Mouse (Mus musculus) small intestine, adult 2 months (tissue): ENCODE measurements around the gene Il33. TPM values are rescaled to one million over a fixed set of nuclear protein-coding genes. Genes with fewer than 3 reads are reported as not detected.

ENCODE experiments used
- H3K27ac ChIP-seq: fragments of 200-500 bp; 2 replicates; pipeline ENCODE4 v1.5.1; 2012; ENCODE audit warnings: low read depth, low read length, control low read depth, inconsistent platforms; ENCODE audit not compliant: insufficient read depth
- H3K27me3 ChIP-seq: fragments of 200-500 bp; 2 replicates; pipeline ENCODE4 v1.6.1; 2012; ENCODE audit warnings: mild to moderate bottlenecking, moderate library complexity, low read length, inconsistent platforms; ENCODE audit not compliant: control insufficient read depth, insufficient read depth
- H3K36me3 ChIP-seq: fragments of 200-500 bp; 2 replicates; pipeline ENCODE4 v1.6.1; 2012; ENCODE audit warnings: mild to moderate bottlenecking, low read length, control low read depth, inconsistent platforms; ENCODE audit not compliant: control insufficient read depth, insufficient read depth
- H3K4me1 ChIP-seq: fragments of 200-500 bp; 2 replicates; pipeline ENCODE4 v1.6.1; 2012; ENCODE audit warnings: low read length, inconsistent platforms, mixed read lengths; ENCODE audit not compliant: control insufficient read depth, insufficient read depth, insufficient read length
- H3K4me3 ChIP-seq: fragments of 200-500 bp; 2 replicates; pipeline ENCODE4 v1.5.1; 2012; ENCODE audit warnings: low read depth, mild to moderate bottlenecking, control low read depth, inconsistent platforms, low read length, moderate library complexity
- CTCF ChIP-seq: fragments of 200-500 bp; IDR thresholded peaks from 2 replicates; pipeline ENCODE4 v1.5.1; 2012; ENCODE audit warnings: low read depth, mild to moderate bottlenecking, control low read depth, inconsistent platforms, low read length, moderate library complexity, mixed read lengths; ENCODE audit not compliant: insufficient replicate concordance, insufficient read length; ENCODE audit errors: extremely low read depth
- POLR2A ChIP-seq: fragments of 200-500 bp; IDR thresholded peaks from 2 replicates; pipeline ENCODE4 v1.6.1; 2012; ENCODE audit warnings: low read depth, mild to moderate bottlenecking, control low read depth, inconsistent platforms, low read length, moderate library complexity
- WGBS: fragments of 180-500 bp; shearing (Covaris S2); methylation state at CpG from one replicate; pipeline ENCODE4 v1.1.7; 2018; 5-methylcytosine and 5-hydroxymethylcytosine counted together
- polyA plus RNA-seq: library from polyadenylated mRNA; depleted of rRNA; stranded (reverse); fragments of >200 nt; gene quantifications from 2 replicates; pipeline ENCODE4 v1.2.3, GENCODE M21; 2012; rRNA removed

Gene Il33
- polyA plus RNA-seq, 1 experiment = 9.0 TPM

DNA sequence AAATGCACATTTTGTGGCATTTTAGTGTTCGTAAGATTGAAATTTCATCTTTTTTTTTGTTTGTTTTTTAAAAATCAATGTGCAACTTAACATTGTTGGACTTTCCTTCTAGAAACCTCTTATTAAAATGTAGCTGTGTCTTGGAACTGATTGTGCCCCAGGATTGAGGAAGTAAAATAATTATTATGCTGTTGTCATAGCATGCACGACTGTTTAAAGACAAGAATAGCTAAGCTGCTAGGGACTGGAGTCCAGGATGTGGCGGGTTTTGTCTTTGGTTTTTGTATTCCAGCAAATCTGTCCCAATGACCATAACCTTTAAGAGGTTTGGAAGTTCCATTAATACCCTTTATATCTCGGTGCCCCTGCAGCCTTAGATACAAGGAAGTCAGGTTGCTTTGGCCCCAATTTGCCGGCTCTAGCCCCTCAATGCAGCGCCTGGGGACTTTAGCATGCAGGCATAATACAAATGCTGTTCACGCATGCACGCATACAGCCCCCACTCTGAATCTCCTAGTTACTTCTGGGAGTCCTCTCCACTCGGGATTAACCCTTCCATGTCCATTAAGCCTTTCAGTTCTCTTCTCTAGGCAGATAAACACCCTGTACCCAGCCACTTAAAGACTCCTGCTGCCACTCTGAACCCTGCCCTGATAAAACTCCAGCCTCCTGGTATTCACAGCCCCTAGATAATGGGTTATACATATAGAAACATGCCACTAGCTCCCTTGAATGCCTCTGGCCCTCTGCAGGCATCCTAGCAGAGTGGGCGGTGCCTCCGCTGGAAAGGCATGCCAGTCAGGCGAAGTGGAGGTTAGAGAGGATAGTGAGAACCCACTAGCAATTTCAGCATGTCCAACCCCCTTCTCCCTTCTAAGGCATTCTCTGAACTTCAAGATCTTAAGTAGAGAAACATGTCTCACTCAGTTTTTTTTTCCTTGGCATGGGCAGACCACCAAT lies 75.8 kb downstream of the Il33 start:
- H3K27ac ChIP-seq = no peak overlapping the region
- WGBS = 69% methylated on average over 12 of the region's 12 CpGs
- no peaks in the 10 kb centered on the region for H3K27me3 ChIP-seq
- H3K4me1 ChIP-seq = no peaks in the 10 kb centered on the region
- no peak overlapping the region for H3K4me3 ChIP-seq
- TF ChIP-seq POLR2A (no peak), CTCF (no peak)
- no peaks in the 10 kb centered on the region for H3K36me3 ChIP-seq

DNA sequence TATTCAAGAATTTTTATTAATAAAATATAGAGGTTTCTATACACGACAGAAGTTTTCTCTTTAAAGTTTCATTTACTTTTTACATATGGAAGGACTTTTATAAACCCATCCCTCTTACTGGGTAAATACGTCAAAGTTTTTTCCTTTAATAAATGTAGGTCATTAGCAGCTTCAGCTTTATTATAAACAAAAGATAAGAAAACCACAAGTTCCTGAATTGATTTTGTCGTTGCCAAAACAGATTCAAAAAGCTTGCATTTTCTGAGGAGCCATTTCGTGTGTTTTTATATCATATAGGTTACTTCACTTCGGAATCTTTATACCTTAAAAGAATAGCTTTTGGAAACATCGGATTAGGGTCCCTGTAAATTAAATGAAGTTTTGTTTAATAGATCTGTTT lies 76.6 kb downstream of the Il33 start:
- 63% methylated on average over 6 of the region's 6 CpGs for WGBS
- no peak overlapping the region for H3K4me3 ChIP-seq
- H3K4me1 ChIP-seq = no peaks in the 10 kb centered on the region
- no peak overlapping the region for H3K27ac ChIP-seq
- no peaks in the 10 kb centered on the region for H3K36me3 ChIP-seq
- TF ChIP-seq POLR2A (no peak), CTCF (no peak)
- no peaks in the 10 kb centered on the region for H3K27me3 ChIP-seq

DNA sequence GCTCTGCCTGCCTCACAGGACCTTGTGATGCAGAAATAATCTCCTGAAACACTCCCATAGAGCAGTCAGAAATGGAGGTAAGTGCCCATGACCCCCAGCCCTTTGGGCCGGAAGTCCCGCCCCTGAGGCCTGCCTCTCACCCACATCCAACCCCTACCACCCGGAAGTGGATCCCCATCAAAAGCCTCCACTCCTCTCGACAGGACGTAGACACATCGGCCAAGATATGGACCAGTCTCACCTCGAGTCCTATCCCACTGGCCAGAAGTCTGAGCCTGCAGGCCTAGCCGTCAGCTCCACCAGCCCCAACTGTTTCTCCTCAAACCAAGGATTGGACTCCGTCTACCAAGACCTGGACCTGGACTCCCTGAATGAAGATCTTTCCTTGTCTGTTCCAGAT lies 78.7 kb downstream of the Il33 start, which contains the start of gene Trpd52l3:
Gene Trpd52l3, plus strand, starts transcription at position 170 of the 400 bp plus-strand sequence.
- Histone ChIP-seq H3K4me1 (no peaks in the 10 kb centered on the region), H3K36me3 (no peaks in the 10 kb centered on the region), H3K27ac (no peak within 1 kb of the TSS), H3K4me3 (no peak within 1 kb of the TSS), H3K27me3 (no peaks in the 10 kb centered on the region)
- TF ChIP-seq POLR2A (no peak), CTCF (no peak)
- 88% methylated on average over 9 of the region's 9 CpGs for whole genome bisulfite sequencing

DNA sequence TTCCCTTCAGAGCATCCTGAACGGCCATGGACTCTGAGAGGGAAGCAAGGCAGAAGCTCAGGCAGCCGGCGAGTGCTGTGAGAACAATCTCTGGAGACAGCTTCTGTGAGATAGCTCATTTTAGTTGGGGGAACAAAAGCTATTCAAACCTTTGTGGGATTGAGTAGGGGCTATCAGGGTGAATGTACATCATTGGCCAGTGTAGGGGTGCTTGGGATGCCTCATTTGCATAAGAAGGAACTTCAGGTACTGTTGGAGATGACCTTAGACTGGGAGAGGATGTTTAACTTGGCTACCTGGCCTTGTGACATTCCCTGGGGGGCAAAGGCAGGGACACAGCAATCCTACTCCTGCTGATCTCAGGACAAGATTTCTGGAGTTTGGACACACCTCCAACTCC lies 81.5 kb downstream of the Il33 start:
- Histone ChIP-seq H3K36me3 (no peaks in the 10 kb centered on the region), H3K4me1 (0 out of 2 replicates have a peak, but pooled peaks cover 2% of the 10 kb centered on the region), H3K27me3 (no peaks in the 10 kb centered on the region; the same call in 1 of the 2 replicates), H3K27ac (no peak overlapping the region), H3K4me3 (no peak overlapping the region)
- TF ChIP-seq POLR2A (no peak), CTCF (no peak)
- WGBS = 75% methylated on average over 3 of the region's 3 CpGs

Other genes with a start within 250 kb of the Il33 start
- not detected in 2 replicates for gene Mlana, start 227.3 kb upstream of the Il33 start, polyA plus RNA-seq
- gene 9930021J03Rik, start 119.1 kb upstream of the Il33 start, polyA plus RNA-seq = 1.3 and 2.8 TPM in 2 replicates
- 0.20 and 0.42 TPM in 2 replicates for gene Ranbp6, start 112.1 kb upstream of the Il33 start, polyA plus RNA-seq
- not detected in 2 replicates for gene Trpd52l3, start 78.7 kb downstream of the Il33 start, polyA plus RNA-seq
- gene Uhrf2, start 105.4 kb downstream of the Il33 start, polyA plus RNA-seq = 4.3 and 8.7 TPM in 2 replicates